Mouse (Mus musculus) liver, embryonic 14.5 days (tissue): ENCODE measurements at regions not wholly inside any gene's neighbourhood (a gene's known extent, or its start where the extent isn't known, plus 50 kb on each side); places are given as distances from the start of the nearest gene placed in this dataset.

Experiments
- ATAC-seq: fragments of 200-750 bp; cut with Nextera tagmentation; 2 replicates; pipeline ENCODE4 v1.8.0; 2017; ENCODE audit warnings: moderate number of reproducible peaks, mild to moderate bottlenecking, moderate library complexity; ENCODE audit not compliant: insufficient read depth
- DNase-seq, 3 experiments: peaks; one replicate each; pipeline ENCODE4 v3.0.0-alpha.2; 2012 to 2013; ENCODE audit warnings: low read depth in 3 of 3, low spot score in 3 of 3
- H3K27ac ChIP-seq: fragments of 300-500 bp; sonication (generic); 2 replicates; pipeline ENCODE4 v1.5.1; 2014; ENCODE audit warnings: moderate library complexity, mild to moderate bottlenecking, control low read depth, inconsistent platforms
- H3K27me3 ChIP-seq: fragments of 300-500 bp; sonication (generic); 2 replicates; pipeline ENCODE4 v1.6.1; 2014; ENCODE audit warnings: mild to moderate bottlenecking, low read length, moderate library complexity; ENCODE audit not compliant: control insufficient read depth, insufficient read depth
- H3K36me3 ChIP-seq: fragments of 300-500 bp; sonication (generic); replicated peaks from 2 replicates; pipeline ENCODE4 v1.6.1; 2014; ENCODE audit warnings: low read depth; ENCODE audit not compliant: control insufficient read depth, insufficient read depth
- H3K4me1 ChIP-seq, 2 experiments: fragments of 200-500 bp in 1 of 2; fragments of 300-500 bp in 1 of 2; sonication (generic) in 1 of 2; replicated peaks; 2 replicates each; pipeline ENCODE4 v1.6.1; 2012 to 2014; ENCODE audit warnings: antibody characterized with exemption in 1 of 2, inconsistent platforms in 1 of 2, low read length in 1 of 2; ENCODE audit not compliant: control insufficient read depth in 2 of 2, insufficient read depth in 2 of 2
- H3K4me2 ChIP-seq: fragments of 300-500 bp; sonication (generic); 2 replicates; pipeline ENCODE4 v1.6.1; 2014; ENCODE audit warnings: low read depth, mild to moderate bottlenecking, control low read depth, moderate library complexity
- H3K4me3 ChIP-seq, 2 experiments: fragments of 200-500 bp in 1 of 2; fragments of 300-500 bp in 1 of 2; sonication (generic) in 1 of 2; 2 replicates each; pipeline ENCODE4 v1.5.1; 2012 to 2014; ENCODE audit warnings: low read depth in 2 of 2, low read length in 2 of 2, mild to moderate bottlenecking in 2 of 2, control low read depth in 1 of 2, inconsistent platforms in 1 of 2, moderate library complexity in 1 of 2; ENCODE audit not compliant: insufficient read depth in 1 of 2
- H3K9ac ChIP-seq: fragments of 300-500 bp; sonication (generic); replicated peaks from 2 replicates; pipeline ENCODE4 v1.6.1; 2014; ENCODE audit warnings: mild to moderate bottlenecking, control low read depth, moderate library complexity
- H3K9me3 ChIP-seq: fragments of 300-500 bp; sonication (generic); 2 replicates; pipeline ENCODE4 v1.6.1; 2016; ENCODE audit warnings: low read length, mixed read lengths; ENCODE audit not compliant: control insufficient read depth
- CTCF ChIP-seq: IDR thresholded peaks from 2 replicates; pipeline ENCODE4 v1.5.1; 2016; ENCODE audit warnings: antibody characterized with exemption, low read depth, control low read depth
- EP300 ChIP-seq: IDR thresholded peaks from 2 replicates; pipeline ENCODE4 v1.6.1; 2016; ENCODE audit warnings: antibody characterized with exemption, low read depth
- WGBS: fragments of 180-500 bp; shearing (Covaris S2); extraction: QIAGEN DNeasy Blood & Tissue Kit; methylation state at CpG from one replicate; pipeline ENCODE4 v1.1.7; 2014; ENCODE audit not compliant: insufficient replicate concordance; 5-methylcytosine and 5-hydroxymethylcytosine counted together

DNA sequence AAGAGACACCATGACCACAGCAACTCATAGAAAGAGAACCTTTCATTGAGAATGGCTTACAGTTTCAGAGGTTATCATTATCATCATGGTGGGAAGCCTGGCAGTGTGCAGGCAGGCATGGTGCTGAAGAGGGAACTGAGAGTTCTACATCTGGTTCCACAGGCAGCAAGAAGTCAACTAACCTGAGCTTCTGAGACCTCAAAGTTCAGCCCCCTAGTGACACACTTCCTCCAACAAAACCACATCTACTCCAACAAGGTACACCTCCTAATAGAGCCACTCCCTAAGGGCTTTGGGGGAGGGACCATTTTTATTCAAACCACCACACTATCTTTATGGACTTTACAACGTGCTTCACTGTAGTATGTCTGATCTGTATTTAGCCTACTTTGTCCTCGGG lies 67.8 kb upstream of the Thy1 start:
- no peak for DNase-seq
- 32% methylated on average over 2 of the region's 2 CpGs for WGBS
- Histone ChIP-seq H3K9ac (no peak overlapping the region), H3K27ac (no peak overlapping the region), H3K36me3 (no peaks in the 10 kb centered on the region), H3K9me3 (no peaks in the 10 kb centered on the region), H3K4me3 (no peak overlapping the region), H3K27me3 (no peaks in the 10 kb centered on the region), H3K4me1 (no peaks in the 10 kb centered on the region), H3K4me2 (no peak overlapping the region)
- ATAC-seq: no peak
- no peak for TF ChIP-seq CTCF
- no peak for TF ChIP-seq EP300

DNA sequence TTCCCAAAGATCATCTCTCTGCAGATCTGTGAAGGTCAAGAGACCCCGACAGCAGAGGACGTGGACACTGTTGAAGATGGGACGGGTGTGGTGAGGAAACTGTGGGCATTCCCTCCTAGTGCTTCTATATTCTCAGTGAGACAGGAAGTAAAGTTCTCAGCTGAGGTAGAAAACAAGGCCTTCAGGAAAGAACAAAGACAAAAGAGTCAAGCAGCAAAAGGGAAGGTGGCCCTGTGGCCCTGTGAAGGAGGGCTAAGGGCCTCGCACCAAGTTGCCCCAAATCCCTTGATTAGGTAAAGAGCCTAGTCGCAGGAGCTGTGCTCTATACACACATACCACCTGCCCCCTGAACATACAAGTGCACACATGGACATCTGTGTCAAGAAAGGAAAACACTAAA lies 66.8 kb upstream of the Thy1 start:
- H3K9ac ChIP-seq: no peak overlapping the region
- no peak for ATAC-seq

DNA sequence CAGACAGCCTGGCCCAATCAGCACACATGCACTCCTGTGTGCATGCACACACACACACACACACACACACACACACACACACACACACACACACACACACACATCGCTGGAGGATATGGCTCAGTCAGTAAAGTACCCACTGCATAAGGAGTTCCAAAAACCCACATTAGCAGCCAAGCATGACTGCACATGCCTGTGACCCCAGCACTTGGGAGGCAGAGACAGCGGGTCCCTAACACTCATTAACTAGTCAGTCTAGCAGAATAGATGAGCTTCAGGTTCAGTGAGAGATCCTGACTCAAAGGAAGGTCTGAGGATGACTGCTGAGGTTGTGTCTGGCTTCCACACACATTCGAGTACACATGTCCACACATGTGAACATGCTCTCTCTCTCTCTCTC lies 65.4 kb upstream of the Thy1 start:
- H3K4me3 ChIP-seq: no peak overlapping the region
- no peaks in the 10 kb centered on the region for H3K27me3 ChIP-seq
- TF ChIP-seq CTCF (no peak), EP300 (no peak)
- no peak overlapping the region for H3K9ac ChIP-seq
- 58% methylated on average over 3 of the region's 3 CpGs for WGBS
- DNase-seq (no peak), ATAC-seq (no peak)
- 0 out of 4 replicates have a peak, but pooled peaks cover 0 to 3% of the 10 kb centered on the region in 2 experiments for H3K4me1 ChIP-seq
- no peak overlapping the region for H3K27ac ChIP-seq
- no peaks in the 10 kb centered on the region for H3K9me3 ChIP-seq
- no peak overlapping the region for H3K4me2 ChIP-seq
- no peaks in the 10 kb centered on the region for H3K36me3 ChIP-seq

More for the DNA sequence above, 66.8 kb upstream of the Thy1 start:
- 43% methylated on average over 5 of the region's 5 CpGs for WGBS
- Histone ChIP-seq H3K27ac (no peak overlapping the region), H3K9me3 (no peaks in the 10 kb centered on the region), H3K4me3 (no peak overlapping the region), H3K36me3 (no peaks in the 10 kb centered on the region), H3K4me2 (no peak overlapping the region), H3K27me3 (no peaks in the 10 kb centered on the region), H3K4me1 (0 out of 4 replicates have a peak, but pooled peaks cover 0 to 3% of the 10 kb centered on the region in 2 experiments)
- no peak for TF ChIP-seq EP300
- TF ChIP-seq CTCF: no peak
- DNase-seq: no peak

DNA sequence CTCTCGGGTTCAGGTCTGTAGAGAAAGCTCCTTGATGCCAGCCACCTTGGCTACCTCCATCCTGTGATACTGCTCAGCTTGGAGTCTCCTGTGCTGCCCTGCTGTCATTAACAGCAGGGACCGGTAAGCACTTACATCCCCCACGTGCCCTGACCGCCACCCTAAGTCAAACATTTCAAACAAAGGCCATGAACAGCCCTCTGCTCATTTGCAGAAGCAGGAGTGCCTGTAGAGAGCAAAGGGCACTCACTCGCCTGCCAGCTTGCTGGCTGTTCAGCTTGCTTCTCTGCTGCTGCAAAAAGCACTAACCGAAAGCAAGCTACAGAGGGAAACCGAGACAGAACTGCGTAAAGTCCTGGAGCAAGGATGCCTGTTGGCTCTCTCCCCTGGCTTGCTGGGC lies 61.8 kb upstream of the Thy1 start:
- 0 out of 4 replicates have a peak, but pooled peaks cover 0 to 3% of the 10 kb centered on the region in 2 experiments for H3K4me1 ChIP-seq
- no peak for TF ChIP-seq CTCF
- TF ChIP-seq EP300: no peak
- DNase-seq (no peak), ATAC-seq (no peak)
- WGBS: 43% methylated on average over 8 of the region's 8 CpGs
- H3K27ac ChIP-seq: no peak overlapping the region
- H3K9ac ChIP-seq: no peak overlapping the region
- no peak overlapping the region for H3K4me2 ChIP-seq
- no peaks in the 10 kb centered on the region for H3K36me3 ChIP-seq
- H3K9me3 ChIP-seq: no peaks in the 10 kb centered on the region
- no peak overlapping the region for H3K4me3 ChIP-seq
- no peaks in the 10 kb centered on the region for H3K27me3 ChIP-seq

DNA sequence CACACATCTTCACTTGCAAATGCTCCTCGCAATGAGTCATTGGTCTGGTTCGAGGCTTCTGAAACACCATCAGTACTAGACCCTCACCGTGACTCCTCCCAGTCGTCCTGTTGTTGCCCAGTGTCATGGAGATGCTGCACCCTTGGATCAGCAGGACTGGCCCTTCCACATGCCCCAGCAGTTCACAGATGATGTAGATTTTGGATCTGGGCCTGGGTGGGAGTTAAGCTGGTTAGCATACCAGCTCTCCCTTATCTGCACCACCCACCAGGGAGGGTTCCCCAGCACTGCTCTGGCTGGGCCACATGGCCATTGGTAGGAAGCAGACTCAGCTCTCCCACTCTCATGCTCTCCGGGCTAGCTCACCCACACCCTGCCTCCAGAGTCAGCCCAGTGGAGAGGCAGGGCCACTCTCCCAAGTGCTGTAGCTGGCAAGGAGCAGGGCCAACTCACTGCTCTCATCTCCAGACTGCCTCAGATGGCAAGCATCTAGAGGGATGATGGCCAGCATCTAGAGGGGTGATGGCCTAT lies 60.8 kb upstream of the Thy1 start:
- H3K36me3 ChIP-seq: no peaks in the 10 kb centered on the region
- no peak overlapping the region for H3K9ac ChIP-seq
- H3K4me1 ChIP-seq: 0 out of 4 replicates have a peak, but pooled peaks cover 0 to 3% of the 10 kb centered on the region in 2 experiments
- no peak overlapping the region for H3K4me3 ChIP-seq
- no peak overlapping the region for H3K4me2 ChIP-seq
- H3K27ac ChIP-seq: no peak overlapping the region
- no peak for DNase-seq
- no peaks in the 10 kb centered on the region for H3K27me3 ChIP-seq
- no peak for TF ChIP-seq EP300
- TF ChIP-seq CTCF: no peak
- WGBS: 33% methylated on average over 5 of the region's 5 CpGs
- H3K9me3 ChIP-seq: no peaks in the 10 kb centered on the region
- no peak for ATAC-seq
